Mouse (Mus musculus): Measurements from ENCODE around the gene Rsl24d1.
"Not testable (repeated sequence)": the region's sequence is repeated elsewhere in the genome, so short reads cannot be mapped to it uniquely, and the experiment has no call there.

GRCm38 (mm10) chr9:73116704-73117103 is 3.5 kb downstream of the Rsl24d1 start:
- TF ChIP-seq CTCF (conservative IDR thresholded peaks at IDR 0.05; ENCODE audit: insufficient read depth, insufficient read length, low read depth, low read length); POLR2A (IDR thresholded peaks at IDR 0.05; ENCODE audit: low read depth, low read length): not testable (repeated sequence)
